ENCODE assay signal across 24 mouse cellular contexts in the genomic region with DNA sequence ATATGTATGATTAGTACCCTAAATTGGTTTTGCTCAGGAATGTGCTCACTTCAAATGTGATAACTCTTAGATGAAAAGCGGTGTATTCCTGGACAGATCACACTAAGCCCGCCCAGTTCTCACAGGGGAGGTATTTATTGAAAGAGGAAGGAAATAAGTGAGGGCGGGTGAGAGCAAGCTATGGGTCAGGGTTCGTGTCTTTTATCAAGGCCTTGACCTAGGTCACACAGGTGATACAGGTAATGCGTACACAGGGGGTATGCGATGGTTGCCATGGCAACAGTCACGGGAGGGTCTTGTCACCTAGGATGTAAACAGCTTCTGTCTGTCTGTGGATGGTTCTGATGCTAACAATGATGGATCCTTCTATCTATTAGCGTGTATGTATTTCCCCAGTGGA.
A peak's percentile ranks its signal among the peaks of the same experiment; 100 is the strongest.
DNase-seq lines count a peak whose midpoint lies in the region; ATAC-seq and TF ChIP-seq lines count a peak whose summit lies in the region.
"Had no signal": no experiment of that assay in that cellular context is flagged by ENCODE, and none has a peak within 500 bp of the region (broad histone marks: within the 10 kb centered on the region; RNA-seq: fewer than 3 reads in every experiment).

No protein-coding gene starts in this region.

- no peak overlapping the region for H3K4me2 ChIP-seq in heart, embryonic 11.5 days
- H3K4me2 ChIP-seq: hindbrain, embryonic 13.5 days; liver, embryonic 13.5 days had no signal

- no peak overlapping the region for H3K4me3 ChIP-seq in heart, embryonic 11.5 days (ENCODE audit: low read depth, low read length)
- H3K4me3 ChIP-seq in E14TG2a.4 (replicated peaks; ENCODE audit: low read length) = 0 out of 2 replicates have a peak overlapping the region, but pooled peaks have one; percentile 1
- H3K4me3 ChIP-seq: hindbrain, embryonic 13.5 days; left cerebral cortex, adult 2 months; limb, embryonic 10.5 days; liver, embryonic 13.5 days; lung, embryonic 15.5 days; myocyte; stomach, embryonic 15.5 days had no signal

- H3K36me3 ChIP-seq in heart, embryonic 11.5 days (ENCODE audit: control insufficient read depth, insufficient read depth, low read length) = no peaks in the 10 kb centered on the region
- no peaks in the 10 kb centered on the region for H3K36me3 ChIP-seq in E14TG2a.4 (ENCODE audit: insufficient read depth, low read length)
- no peaks in the 10 kb centered on the region for H3K36me3 ChIP-seq in splenic B cell, adult 2 months (ENCODE audit: control insufficient read depth, insufficient read depth, low read length, poor library complexity, severe bottlenecking)
- H3K36me3 ChIP-seq: hindbrain, embryonic 13.5 days; limb, embryonic 10.5 days; liver, embryonic 13.5 days; lung, embryonic 15.5 days; stomach, embryonic 15.5 days had no signal

- H3K27ac ChIP-seq in heart, embryonic 11.5 days (ENCODE audit: low read depth, low read length) = no peak overlapping the region
- H3K27ac ChIP-seq: hindbrain, embryonic 13.5 days; left cerebral cortex, adult 2 months; limb, embryonic 10.5 days; liver, embryonic 13.5 days had no signal

- H3K27me3 ChIP-seq in heart, embryonic 11.5 days (ENCODE audit: control insufficient read depth, insufficient read depth, low read length) = no peaks in the 10 kb centered on the region
- H3K27me3 ChIP-seq in E14TG2a.4 (ENCODE audit: insufficient read depth, low read length) = no peaks in the 10 kb centered on the region
- H3K27me3 ChIP-seq in splenic B cell, adult 2 months (ENCODE audit: control insufficient read depth, insufficient read depth, low read length, poor library complexity, severe bottlenecking) = no peaks in the 10 kb centered on the region
- H3K27me3 ChIP-seq: hindbrain, embryonic 13.5 days; liver, embryonic 13.5 days; lung, embryonic 15.5 days; stomach, embryonic 15.5 days had no signal

- ATAC-seq in heart, embryonic 11.5 days (replicated peaks; ENCODE audit: insufficient number of reproducible peaks, low FRiP score, low TSS enrichment) = 0 out of 2 replicates have a peak, but pooled peaks have one; percentile 29
- ATAC-seq in common myeloid progenitor, adult 5-6 weeks (replicated peaks; ENCODE audit: low read depth, poor library complexity, severe bottlenecking) = peak; percentile 30; the same call in 1 of the 2 replicates
- ATAC-seq: inflammation-experienced regulatory T-cells, adult 6 months had no signal

- intact Hi-C loops in heart, postnatal 10 days (cut with DNase I) = loop anchor here (2.0 kb wide), 1 partner anchor 54 kb away; no protein-coding TSS in a partner anchor

- no peak for TF ChIP-seq CTCF in E14TG2a.4 (conservative IDR thresholded peaks at IDR 0.05; ENCODE audit: low read length)

- no peak overlapping the region for H3K9ac ChIP-seq in heart, embryonic 11.5 days (ENCODE audit: low read depth, low read length)
- H3K9ac ChIP-seq: hindbrain, embryonic 13.5 days; liver, embryonic 13.5 days; lung, embryonic 15.5 days; stomach, embryonic 15.5 days had no signal

- 75% methylated on average over 8 of the region's 8 CpGs for WGBS in heart, embryonic 11.5 days (ENCODE audit: insufficient replicate concordance)

- H3K4me1 ChIP-seq in heart, embryonic 11.5 days (ENCODE audit: control insufficient read depth, insufficient read depth, low read length) = peaks cover 40% of the 10 kb centered on the region
- peaks cover 80% of the 10 kb centered on the region for H3K4me1 ChIP-seq in E14TG2a.4 (replicated peaks; ENCODE audit: low read depth, low read length)

- no peak for DNase-seq in heart, postnatal 10 days
- DNase-seq in splenic B cell, adult 2 months (ENCODE audit: low read depth, low spot score) = peak; percentile 33
- no peak for DNase-seq in frontal cortex, postnatal 36 days (ENCODE audit: low spot score in 2 of 2)
- DNase-seq in lung, postnatal 10 days = no peak
- DNase-seq: adrenal gland, postnatal 36 days; cerebellum, adult 18-20 months; cerebellum, postnatal 36 days; gastrocnemius, postnatal 10 days; heart, postnatal 14 days; kidney, postnatal 36 days; layer of hippocampus, adult 9-11 months; liver, embryonic 13.5 days; midbrain, embryonic 14.5 days; right cerebral cortex, postnatal 14 days had no signal

- H3K9me3 ChIP-seq in heart, embryonic 11.5 days (replicated peaks; ENCODE audit: control insufficient read depth, low read length) = no peaks in the 10 kb centered on the region
- H3K9me3 ChIP-seq in E14TG2a.4 (ENCODE audit: low read length) = no peaks in the 10 kb centered on the region
- H3K9me3 ChIP-seq: hindbrain, embryonic 13.5 days; limb, embryonic 10.5 days; liver, embryonic 13.5 days; lung, embryonic 15.5 days; stomach, embryonic 15.5 days had no signal
